Mouse (Mus musculus): Measurements from ENCODE around the gene Ror2. TPM values are rescaled to one million over a fixed set of nuclear protein-coding genes. Genes with fewer than 3 reads are reported as not detected.

The Ror2 gene
- total RNA-seq, 1 experiment, result 15.1 TPM

DNA sequence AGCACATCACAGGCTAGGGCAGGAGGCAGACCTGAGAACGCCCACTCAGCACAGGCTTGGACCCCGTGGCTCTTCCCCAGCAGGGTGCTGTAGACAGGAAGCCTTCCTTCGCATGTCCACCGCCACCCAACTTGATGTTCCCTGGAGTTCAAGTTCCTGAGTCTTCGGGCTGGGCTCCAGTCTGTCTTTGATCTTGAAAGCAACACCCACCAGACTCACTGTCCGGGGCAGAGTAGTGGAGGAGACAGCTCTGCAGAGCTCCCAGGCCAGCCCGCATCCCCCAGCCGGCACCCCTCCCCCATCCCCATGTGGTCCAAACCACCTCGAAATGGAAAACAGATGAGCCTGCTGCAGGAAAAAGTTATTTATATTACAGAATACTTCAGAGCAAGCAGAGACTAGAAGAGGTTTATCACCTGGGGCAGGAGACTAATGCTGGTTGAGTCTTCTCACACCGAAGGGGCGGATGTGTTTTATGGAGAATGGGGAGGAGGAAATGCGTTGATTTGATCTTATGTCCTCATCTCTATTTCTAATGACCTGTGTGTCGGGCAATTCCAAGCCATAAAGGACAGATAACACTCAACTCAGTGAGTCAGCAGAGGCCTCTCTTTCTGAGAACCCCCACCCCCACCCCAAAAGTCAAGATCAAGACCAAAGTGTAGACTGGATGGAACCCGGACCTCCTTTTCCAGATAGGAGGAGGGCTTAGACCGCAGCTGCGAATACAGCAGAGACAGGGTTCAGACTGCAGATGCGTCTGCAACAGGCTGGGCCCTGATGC is 80.6 kb downstream of the Ror2 start:
- TF ChIP-seq ZNF384 (IDR thresholded peaks at IDR 0.05; ENCODE audit: low read depth, low read length) (no peak), MAFK (IDR thresholded peaks at IDR 0.05; ENCODE audit: insufficient read depth, low read depth, low read length) (no peak), HCFC1 (IDR thresholded peaks at IDR 0.05; ENCODE audit: borderline replicate concordance, insufficient read depth, low read length) (no peak), ZC3H11A (IDR thresholded peaks at IDR 0.05; ENCODE audit: borderline replicate concordance, low read depth, low read length) (no peak), CHD2 (IDR thresholded peaks at IDR 0.05; ENCODE audit: low read depth, low read length) (no peak)
- Histone ChIP-seq H3K9me3 (ENCODE audit: control insufficient read depth, insufficient read depth, low read depth, low read length) (no peaks in the 10 kb centered on the region), H3K9ac (ENCODE audit: insufficient read depth, low read depth, low read length, poor library complexity, severe bottlenecking) (no peak overlapping the region), H3K4me1 (ENCODE audit: control insufficient read depth in 2 of 2, insufficient read depth in 2 of 2, low read length in 2 of 2, poor library complexity in 1 of 2) (peaks cover 2 to 30% of the 10 kb centered on the region in 2 experiments), H3K27ac (ENCODE audit: insufficient read depth, low read depth, low read length, poor library complexity, severe bottlenecking) (no peak overlapping the region), H3K4me3 (ENCODE audit: insufficient read depth in 1 of 2, low read depth in 1 of 2, low read length in 2 of 2, poor library complexity in 1 of 2, severe bottlenecking in 1 of 2) (no peak overlapping the region), H3K36me3 (ENCODE audit: control insufficient read depth, insufficient read depth, low read length, poor library complexity, severe bottlenecking) (no peaks in the 10 kb centered on the region)
- in situ Hi-C loops (cut with MboI; ENCODE audit: low sequenced_read_pairs in 2 of 2, unreplicated experiment in 2 of 2), result no loop called here
- DNase-seq (ENCODE audit: low read depth, low spot score), result no peak

DNA sequence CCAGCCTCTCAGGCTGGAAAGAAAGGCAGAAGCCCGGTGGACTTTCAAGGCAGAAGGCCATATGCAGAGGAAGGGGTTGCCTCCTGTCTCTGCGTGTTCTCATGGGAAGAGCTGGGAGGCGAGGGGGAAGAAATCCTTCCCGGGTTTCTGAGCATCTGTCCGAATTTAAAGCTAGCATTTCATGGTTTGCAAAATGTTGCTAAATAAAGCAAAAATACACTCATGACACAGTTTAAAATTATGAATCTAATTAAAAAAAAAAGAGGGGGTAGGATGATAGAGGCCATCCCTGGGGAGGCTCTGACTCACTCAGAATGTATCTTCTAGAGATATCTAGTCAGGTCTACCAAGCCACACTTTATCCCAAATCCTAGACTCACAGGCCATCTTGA is 83.5 kb downstream of the Ror2 start:
- no peak for DNase-seq (ENCODE audit: low read depth, low spot score)
- Histone ChIP-seq H3K9me3 (ENCODE audit: control insufficient read depth, insufficient read depth, low read depth, low read length) (no peaks in the 10 kb centered on the region), H3K4me3 (ENCODE audit: insufficient read depth in 1 of 2, low read depth in 1 of 2, low read length in 2 of 2, poor library complexity in 1 of 2, severe bottlenecking in 1 of 2) (no peak overlapping the region), H3K4me1 (ENCODE audit: control insufficient read depth in 2 of 2, insufficient read depth in 2 of 2, low read length in 2 of 2, poor library complexity in 1 of 2) (peaks cover 2 to 32% of the 10 kb centered on the region in 2 experiments), H3K9ac (ENCODE audit: insufficient read depth, low read depth, low read length, poor library complexity, severe bottlenecking) (no peak overlapping the region), H3K36me3 (ENCODE audit: control insufficient read depth, insufficient read depth, low read length, poor library complexity, severe bottlenecking) (no peaks in the 10 kb centered on the region), H3K27ac (ENCODE audit: insufficient read depth, low read depth, low read length, poor library complexity, severe bottlenecking) (no peak overlapping the region)
- no peak for TF ChIP-seq ZC3H11A (IDR thresholded peaks at IDR 0.05; ENCODE audit: borderline replicate concordance, low read depth, low read length)
- no peak for TF ChIP-seq ZNF384 (IDR thresholded peaks at IDR 0.05; ENCODE audit: low read depth, low read length)
- no peak for TF ChIP-seq MAFK (IDR thresholded peaks at IDR 0.05; ENCODE audit: insufficient read depth, low read depth, low read length)
- TF ChIP-seq HCFC1 (IDR thresholded peaks at IDR 0.05; ENCODE audit: borderline replicate concordance, insufficient read depth, low read length), result no peak
- TF ChIP-seq CHD2 (IDR thresholded peaks at IDR 0.05; ENCODE audit: low read depth, low read length), result no peak
- in situ Hi-C loops (cut with MboI; ENCODE audit: low sequenced_read_pairs in 2 of 2, unreplicated experiment in 2 of 2), result no loop called here

DNA sequence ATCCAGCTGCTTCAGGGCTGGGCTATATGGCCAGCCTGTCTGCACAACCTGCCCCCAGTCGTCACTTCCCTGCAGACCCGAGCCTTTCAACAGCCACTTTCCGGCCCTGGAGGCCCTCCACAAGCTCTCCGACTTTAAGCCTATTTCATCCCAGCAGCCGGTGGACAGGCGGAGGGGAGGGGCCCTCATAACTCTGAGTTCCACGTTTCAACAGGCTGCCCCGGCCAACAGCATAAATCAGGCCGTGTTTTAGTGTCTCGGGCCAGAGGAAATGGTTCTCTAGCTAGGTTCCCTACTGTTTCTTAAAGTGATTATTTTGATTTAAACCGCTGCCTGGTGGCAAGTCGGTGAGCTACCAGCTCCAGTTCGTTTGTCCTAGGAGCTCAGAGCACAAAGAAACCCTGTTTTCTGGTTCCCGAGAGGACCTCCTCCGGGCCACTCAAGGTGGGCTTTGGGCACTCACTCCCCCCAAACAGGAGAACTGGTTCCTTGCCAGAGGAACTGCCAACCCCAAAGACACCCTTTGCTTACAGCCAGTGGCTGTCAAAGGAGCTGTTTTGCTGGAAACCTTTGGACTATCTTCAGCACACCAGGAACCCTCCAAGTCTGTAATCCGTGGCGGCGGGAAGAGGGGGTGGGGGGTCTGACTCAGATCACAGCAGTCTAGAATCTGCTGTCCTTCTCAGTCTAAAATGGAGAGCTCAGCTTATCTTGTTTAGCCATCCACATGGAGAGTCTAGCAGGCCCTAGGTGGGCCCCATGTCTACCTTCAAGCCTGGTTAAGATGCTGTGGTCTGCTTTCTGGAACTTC is 84.1 kb downstream of the Ror2 start:
- peak overlapping the region in 1 of 2 experiments; percentile 24; a peak in 1 of 4 replicates for H3K4me3 ChIP-seq (ENCODE audit: insufficient read depth in 1 of 2, low read depth in 1 of 2, low read length in 2 of 2, poor library complexity in 1 of 2, severe bottlenecking in 1 of 2)
- peaks cover 7 to 37% of the 10 kb centered on the region in 2 experiments for H3K4me1 ChIP-seq (ENCODE audit: control insufficient read depth in 2 of 2, insufficient read depth in 2 of 2, low read length in 2 of 2, poor library complexity in 1 of 2)
- TF ChIP-seq ZNF384 (IDR thresholded peaks at IDR 0.05; ENCODE audit: low read depth, low read length), result no peak
- no peak for TF ChIP-seq ZC3H11A (IDR thresholded peaks at IDR 0.05; ENCODE audit: borderline replicate concordance, low read depth, low read length)
- no peak for TF ChIP-seq MAFK (IDR thresholded peaks at IDR 0.05; ENCODE audit: insufficient read depth, low read depth, low read length)
- TF ChIP-seq HCFC1 (IDR thresholded peaks at IDR 0.05; ENCODE audit: borderline replicate concordance, insufficient read depth, low read length), result no peak
- TF ChIP-seq CHD2 (IDR thresholded peaks at IDR 0.05; ENCODE audit: low read depth, low read length), result no peak
- no peak overlapping the region for H3K27ac ChIP-seq (ENCODE audit: insufficient read depth, low read depth, low read length, poor library complexity, severe bottlenecking)
- no peak for DNase-seq (ENCODE audit: low read depth, low spot score)
- in situ Hi-C loops (cut with MboI; ENCODE audit: low sequenced_read_pairs in 2 of 2, unreplicated experiment in 2 of 2), result no loop called here
- peak overlapping the region; percentile 18; the same call in 1 of the 2 replicates for H3K9ac ChIP-seq (ENCODE audit: insufficient read depth, low read depth, low read length, poor library complexity, severe bottlenecking)
- no peaks in the 10 kb centered on the region for H3K36me3 ChIP-seq (ENCODE audit: control insufficient read depth, insufficient read depth, low read length, poor library complexity, severe bottlenecking)
- no peaks in the 10 kb centered on the region for H3K9me3 ChIP-seq (ENCODE audit: control insufficient read depth, insufficient read depth, low read depth, low read length)

DNA sequence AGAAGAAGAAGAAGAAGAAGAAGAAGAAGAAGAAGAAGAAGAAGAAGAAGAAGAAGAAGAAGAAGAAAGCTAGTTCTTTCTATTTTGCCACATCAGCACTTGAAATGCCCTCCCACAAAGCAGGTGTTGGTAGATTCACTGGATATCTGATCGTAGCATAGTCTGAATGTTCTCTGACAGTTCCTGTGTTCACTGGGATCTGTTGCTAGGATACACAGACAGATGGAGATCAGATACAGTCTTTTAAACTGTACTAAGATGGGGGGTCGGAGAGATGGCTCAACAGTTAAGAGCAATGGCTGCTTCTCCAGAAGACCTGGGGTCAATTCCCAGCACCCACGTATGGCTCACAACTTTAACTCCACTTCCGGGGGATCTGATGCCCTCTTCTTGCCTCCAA is 85.8 kb downstream of the Ror2 start:
- in situ Hi-C loops (cut with MboI; ENCODE audit: low sequenced_read_pairs in 2 of 2, unreplicated experiment in 2 of 2), result no loop called here
- no peak overlapping the region for H3K4me3 ChIP-seq (ENCODE audit: insufficient read depth in 1 of 2, low read depth in 1 of 2, low read length in 2 of 2, poor library complexity in 1 of 2, severe bottlenecking in 1 of 2)
- H3K9me3 ChIP-seq (ENCODE audit: control insufficient read depth, insufficient read depth, low read depth, low read length), result no peaks in the 10 kb centered on the region

More for the DNA sequence above, 85.8 kb downstream of the Ror2 start:
- Histone ChIP-seq H3K4me1 (ENCODE audit: control insufficient read depth in 2 of 2, insufficient read depth in 2 of 2, low read length in 2 of 2, poor library complexity in 1 of 2) (peaks cover 9 to 37% of the 10 kb centered on the region in 2 experiments), H3K9ac (ENCODE audit: insufficient read depth, low read depth, low read length, poor library complexity, severe bottlenecking) (no peak overlapping the region), H3K36me3 (ENCODE audit: control insufficient read depth, insufficient read depth, low read length, poor library complexity, severe bottlenecking) (no peaks in the 10 kb centered on the region), H3K27ac (ENCODE audit: insufficient read depth, low read depth, low read length, poor library complexity, severe bottlenecking) (no peak overlapping the region)
- no peak for DNase-seq (ENCODE audit: low read depth, low spot score)
- TF ChIP-seq ZNF384 (IDR thresholded peaks at IDR 0.05; ENCODE audit: low read depth, low read length) (no peak), MAFK (IDR thresholded peaks at IDR 0.05; ENCODE audit: insufficient read depth, low read depth, low read length) (no peak), CHD2 (IDR thresholded peaks at IDR 0.05; ENCODE audit: low read depth, low read length) (no peak), HCFC1 (IDR thresholded peaks at IDR 0.05; ENCODE audit: borderline replicate concordance, insufficient read depth, low read length) (no peak), ZC3H11A (IDR thresholded peaks at IDR 0.05; ENCODE audit: borderline replicate concordance, low read depth, low read length) (no peak)

All from ES-E14 (cell line).